Mouse (Mus musculus) G1E-ER4 (cell line): Measurements from ENCODE around the gene Gm20458. TPM values are rescaled to one million over a fixed set of nuclear protein-coding genes. Genes with fewer than 3 reads are reported as not detected.

Experiments used
- GATA1 ChIP-seq: IDR thresholded peaks from one replicate; pipeline ENCODE4 v1.8.0; 2012; ENCODE audit warnings: low read length, inconsistent platforms
- polyA plus RNA-seq: library from polyadenylated mRNA; stranded (reverse); fragments of >175 nt; gene quantifications from 2 replicates; pipeline ENCODE4 v1.2.3, GENCODE M21; 2012

The Gm20458 gene
- polyA plus RNA-seq, 1 experiment = 9.4 TPM

DNA sequence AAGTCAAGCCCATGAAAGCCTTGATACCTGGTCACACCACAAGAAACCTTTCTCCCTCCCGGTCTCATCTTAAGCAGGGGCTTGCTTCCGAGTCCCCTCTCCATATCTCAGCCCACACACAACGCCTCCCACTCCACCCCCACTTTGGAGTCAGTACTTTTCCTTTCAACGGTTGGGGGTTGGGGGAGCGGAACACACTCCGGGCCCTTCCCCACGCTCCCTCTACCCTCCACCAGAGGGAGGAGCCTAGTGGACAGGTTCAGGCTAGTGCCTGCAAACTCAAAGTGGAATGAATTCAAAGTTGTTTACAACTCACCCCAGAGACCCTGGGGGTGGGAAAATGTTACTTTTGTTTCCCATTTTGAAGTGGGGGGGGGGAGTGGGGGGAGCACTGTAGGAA lies 30.1 kb upstream of the Gm20458 start:
- TF ChIP-seq GATA1 = no peak

GRCm38 (mm10) chr2:164431676-164432465 lies 28.9 kb upstream of the Gm20458 start:
- TF ChIP-seq GATA1 = no peak

- no peak for TF ChIP-seq GATA1
These were observed 28.1 kb upstream of the Gm20458 start for GRCm38 (mm10) chr2:164432541-164433191.

- TF ChIP-seq GATA1 = no peak
These were observed 27.4 kb upstream of the Gm20458 start for GRCm38 (mm10) chr2:164433278-164433895.

GRCm38 (mm10) chr2:164434681-164435080 lies 26.1 kb upstream of the Gm20458 start:
- TF ChIP-seq GATA1 = no peak

DNA sequence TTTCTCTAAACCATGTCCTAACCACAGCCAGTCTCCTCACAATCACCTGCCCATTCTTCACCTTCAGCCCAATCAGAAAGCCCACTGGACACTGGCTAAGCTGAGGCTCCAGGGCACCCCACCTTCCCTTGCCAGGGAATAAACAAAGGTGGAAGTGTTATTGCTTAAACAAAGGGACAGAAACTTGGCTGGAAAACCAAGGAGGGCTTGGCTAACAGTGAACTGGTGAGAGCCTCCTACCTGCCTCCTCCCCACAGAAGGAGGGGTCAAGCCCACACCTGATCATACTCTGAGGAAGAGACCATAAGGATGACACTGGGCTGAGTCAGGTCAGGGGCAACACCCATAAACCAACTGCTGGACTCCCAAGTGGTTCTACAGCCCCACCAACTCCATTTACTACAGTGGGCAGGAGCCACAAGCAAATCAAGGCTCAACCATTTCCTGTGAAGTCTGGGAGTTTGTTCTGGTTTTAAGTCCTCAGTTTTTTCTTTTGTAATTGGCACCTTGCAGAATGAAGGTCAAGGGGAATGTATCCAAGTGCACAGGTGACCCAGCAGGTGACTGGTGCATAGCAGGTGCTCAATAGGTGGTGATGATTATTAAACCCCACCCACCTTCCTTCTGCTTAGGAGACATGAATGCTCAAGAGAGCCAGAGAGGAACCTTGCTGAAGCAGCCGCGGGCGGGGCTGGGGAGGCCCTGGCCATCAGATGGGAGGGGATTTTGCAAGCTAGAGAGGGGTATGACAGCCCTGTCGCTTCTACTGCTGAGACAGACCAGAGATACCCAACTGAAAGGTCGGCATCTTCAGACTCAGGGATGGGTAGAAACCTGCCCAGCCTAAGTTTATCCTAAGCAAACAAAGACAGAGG lies 25.3 kb upstream of the Gm20458 start:
- no peak for TF ChIP-seq GATA1

- no peak for TF ChIP-seq GATA1
These were observed 24.4 kb upstream of the Gm20458 start for GRCm38 (mm10) chr2:164436215-164436913.

DNA sequence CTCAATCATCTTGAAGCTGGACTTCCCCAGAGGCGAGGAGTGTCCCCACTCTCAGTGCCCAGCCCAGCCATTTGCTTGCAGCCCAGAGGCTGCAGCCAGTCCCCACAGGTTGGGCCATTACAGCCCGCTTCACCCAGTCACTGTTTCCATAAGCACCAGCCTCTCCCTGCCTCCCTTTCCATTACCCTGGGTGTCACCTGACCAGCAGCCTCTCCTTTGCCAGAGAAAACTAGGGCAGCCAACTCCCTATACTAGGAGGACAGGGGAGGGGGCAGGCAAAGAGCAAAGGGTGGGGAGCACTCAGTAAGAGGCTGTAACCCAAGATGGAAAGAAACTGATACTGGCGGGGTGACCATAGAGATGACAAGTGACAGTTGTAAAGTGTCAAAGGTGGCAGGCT lies 23.8 kb upstream of the Gm20458 start:
- TF ChIP-seq GATA1 = no peak

DNA sequence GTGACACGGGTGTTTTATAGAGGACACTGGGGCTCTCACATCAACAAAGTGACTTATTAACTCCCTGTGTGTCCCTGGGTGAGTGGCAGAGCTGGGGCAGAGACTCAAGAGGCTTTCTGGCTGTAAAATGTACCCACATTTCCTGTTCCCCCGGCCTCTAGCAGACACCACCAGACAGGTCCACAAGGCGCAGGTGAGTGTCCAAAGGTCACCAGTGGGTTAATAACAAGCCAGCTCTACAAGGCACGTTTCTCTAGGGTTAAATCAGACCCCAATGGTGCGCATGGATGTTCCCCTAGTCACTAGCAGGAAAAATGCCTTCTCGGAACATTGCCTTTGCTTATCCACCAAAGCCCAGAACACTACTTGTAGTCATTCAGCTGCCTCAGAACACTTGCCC lies 23.1 kb upstream of the Gm20458 start:
- no peak for TF ChIP-seq GATA1

- no peak for TF ChIP-seq GATA1
These were observed 22.5 kb upstream of the Gm20458 start for GRCm38 (mm10) chr2:164438257-164438656.

- no peak for TF ChIP-seq GATA1
These were observed 21.8 kb upstream of the Gm20458 start for GRCm38 (mm10) chr2:164439001-164439421.

DNA sequence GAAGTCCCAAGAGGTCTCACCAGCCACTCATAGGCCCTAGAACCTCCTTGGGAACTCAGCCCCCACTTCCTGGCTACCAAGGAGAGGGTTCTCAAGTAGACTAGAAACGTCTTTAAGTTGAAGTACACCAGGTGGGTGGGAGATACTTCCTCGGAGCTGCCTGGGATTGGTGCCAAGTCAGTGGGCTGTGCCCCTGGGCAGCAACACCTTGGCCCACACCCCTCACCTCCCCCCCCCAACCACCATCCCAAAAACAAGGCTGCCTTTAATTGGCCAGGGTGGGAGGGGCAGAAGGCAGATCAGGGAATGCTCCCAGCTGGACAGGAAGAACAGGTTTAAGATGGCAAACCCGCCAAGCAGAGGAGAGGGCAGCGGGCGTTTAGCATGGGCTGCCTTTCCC lies 20.5 kb upstream of the Gm20458 start:
- TF ChIP-seq GATA1 = no peak

GRCm38 (mm10) chr2:164441155-164441554 lies 19.6 kb upstream of the Gm20458 start:
- no peak for TF ChIP-seq GATA1

DNA sequence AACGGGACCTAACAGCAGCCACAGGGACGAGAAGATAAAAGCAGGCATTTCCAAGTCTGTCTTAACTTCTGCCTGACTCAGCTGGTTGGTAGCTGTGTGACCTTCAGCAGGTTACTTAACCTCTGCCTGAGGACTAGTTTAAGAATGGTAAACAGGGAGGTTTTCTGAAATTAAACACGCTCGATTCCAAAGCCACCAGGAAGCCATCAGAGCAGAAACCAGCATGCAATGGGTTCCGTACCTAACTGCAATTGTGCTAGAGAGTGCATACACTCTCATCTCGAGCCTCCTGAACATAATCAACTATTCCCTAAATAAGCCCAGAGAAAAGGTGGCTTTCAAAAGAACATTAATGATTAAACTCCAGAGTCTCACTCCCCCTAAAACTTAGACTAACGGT lies 19.0 kb upstream of the Gm20458 start:
- TF ChIP-seq GATA1 = no peak

DNA sequence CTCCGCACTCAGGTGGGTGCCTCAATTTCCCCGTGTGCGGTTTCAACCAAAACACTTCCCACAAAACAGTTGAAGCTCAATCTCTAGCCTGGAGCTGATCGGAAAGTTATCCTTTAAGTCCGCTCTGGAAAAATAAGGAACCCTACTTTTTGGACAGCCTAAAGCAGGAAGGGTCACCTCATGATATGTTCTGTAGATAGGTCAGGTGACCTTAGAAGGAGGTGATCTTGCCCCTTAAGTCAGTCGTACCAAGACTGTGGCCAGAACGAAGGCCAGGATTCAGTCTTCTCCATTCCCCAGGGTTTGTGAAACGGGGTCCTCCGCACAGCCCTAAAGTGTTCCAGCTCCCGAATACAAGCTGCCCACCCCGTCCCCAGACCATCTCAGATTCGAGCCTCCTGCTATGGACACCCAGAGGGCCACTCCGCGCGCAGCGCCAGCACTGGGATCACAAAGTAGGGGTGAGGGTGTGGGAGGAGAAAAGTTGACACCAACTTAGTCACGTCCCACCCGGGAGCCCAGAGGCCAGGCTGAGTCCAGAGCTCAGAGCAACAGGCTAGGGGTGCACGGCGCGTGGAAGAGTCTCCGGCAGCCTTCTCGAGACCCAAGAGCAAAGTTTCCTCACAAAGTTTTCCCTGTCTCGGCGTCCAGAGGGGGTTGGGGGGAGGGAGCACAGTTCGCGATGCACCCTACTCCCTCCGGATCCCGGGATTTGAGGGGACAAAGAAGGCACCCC lies 18.3 kb upstream of the Gm20458 start:
- TF ChIP-seq GATA1 = no peak
